Comparison of ENCODE assay signal across 9 mouse cellular contexts in genomic region chr19:9981621-9982020, GRCm38 (mm10). TPM values are rescaled to one million over a fixed set of nuclear protein-coding genes. Genes with fewer than 3 reads are reported as not detected.
DNase-seq lines count a peak whose midpoint lies in the region; ATAC-seq and TF ChIP-seq lines count a peak whose summit lies in the region.
"Had no signal": no experiment of that assay in that cellular context is flagged by ENCODE, and none has a peak within 500 bp of the region (broad histone marks: within the 10 kb centered on the region; RNA-seq: fewer than 3 reads in every experiment).

No protein-coding gene starts in this region.

- H3K9me3 ChIP-seq in megakaryocyte, embryonic 14.5 days, result no peaks in the 10 kb centered on the region
- no peaks in the 10 kb centered on the region for H3K9me3 ChIP-seq in limb, embryonic 14.5 days (ENCODE audit: control insufficient read depth, low read length)

- no peaks in the 10 kb centered on the region for H3K27me3 ChIP-seq in megakaryocyte, embryonic 14.5 days (replicated peaks)
- H3K27me3 ChIP-seq in limb, embryonic 14.5 days (ENCODE audit: control insufficient read depth, insufficient read depth, low read length), result no peaks in the 10 kb centered on the region
- H3K27me3 ChIP-seq in small intestine, adult 2 months (ENCODE audit: control insufficient read depth, insufficient read depth, low read length), result no peaks in the 10 kb centered on the region

- 64% methylated on average over 4 of the region's 4 CpGs for WGBS in limb, embryonic 14.5 days
- WGBS in small intestine, adult 2 months, result 33% methylated on average over 4 of the region's 4 CpGs

- H3K9ac ChIP-seq in limb, embryonic 14.5 days (ENCODE audit: low read depth, low read length, severe bottlenecking), result peak overlapping the region; percentile 86

- H3K4me2 ChIP-seq in limb, embryonic 14.5 days (replicated peaks; ENCODE audit: low read depth, low read length, severe bottlenecking), result peak overlapping the region; percentile 87

- TF ChIP-seq POLR2A in limb, embryonic 14.5 days (IDR thresholded peaks at IDR 0.05; ENCODE audit: borderline replicate concordance, extremely low read depth, insufficient read depth, insufficient read length), result no peak
- no peak for TF ChIP-seq POLR2A in small intestine, adult 2 months (IDR thresholded peaks at IDR 0.05; ENCODE audit: low read depth, low read length)

- H3K4me3 ChIP-seq in megakaryocyte, embryonic 14.5 days (replicated peaks), result peak overlapping the region; percentile 100
- peak overlapping the region; percentile 89; the same call in 1 of the 2 replicates for H3K4me3 ChIP-seq in limb, embryonic 14.5 days (replicated peaks; ENCODE audit: low read length)
- no peak overlapping the region; the same call in 1 of the 2 replicates for H3K4me3 ChIP-seq in small intestine, adult 2 months (ENCODE audit: low read depth, low read length)

- H3K36me3 ChIP-seq in megakaryocyte, embryonic 14.5 days (replicated peaks; ENCODE audit: low read length), result peaks cover 33% of the 10 kb centered on the region
- peaks cover 24% of the 10 kb centered on the region for H3K36me3 ChIP-seq in limb, embryonic 14.5 days (ENCODE audit: control insufficient read depth, insufficient read depth, low read length)
- H3K36me3 ChIP-seq in small intestine, adult 2 months (ENCODE audit: control insufficient read depth, insufficient read depth, low read length), result peaks cover 22% of the 10 kb centered on the region

- H3K4me1 ChIP-seq in megakaryocyte, embryonic 14.5 days, result peaks cover 83% of the 10 kb centered on the region
- peaks cover 17% of the 10 kb centered on the region for H3K4me1 ChIP-seq in limb, embryonic 14.5 days (ENCODE audit: control insufficient read depth, insufficient read depth, low read length)
- H3K4me1 ChIP-seq in small intestine, adult 2 months (ENCODE audit: control insufficient read depth, insufficient read depth, insufficient read length, low read length), result peaks cover 23% of the 10 kb centered on the region

- no peak for TF ChIP-seq CTCF in small intestine, adult 2 months (IDR thresholded peaks at IDR 0.05; ENCODE audit: extremely low read depth, insufficient read length, insufficient replicate concordance, low read depth, low read length)

- H3K27ac ChIP-seq in limb, embryonic 14.5 days (replicated peaks; ENCODE audit: low read depth, low read length), result peak overlapping the region; percentile 86
- peak overlapping the region; percentile 96 for H3K27ac ChIP-seq in small intestine, adult 2 months (ENCODE audit: insufficient read depth, low read depth, low read length)

- peak; percentile 17 to 30 for DNase-seq in cerebellum, adult 18-20 months
- no peak for DNase-seq in limb, embryonic 14.5 days (ENCODE audit: low spot score)
- DNase-seq in urinary bladder, adult 18-20 months (ENCODE audit: low spot score in 2 of 2), result no peak
- no peak for DNase-seq in lung, postnatal 36 days

- no peak for ATAC-seq in cerebellum, adult (ENCODE audit: insufficient number of reproducible peaks, low FRiP score, low TSS enrichment)
- ATAC-seq in megakaryocyte, adult 5-6 weeks (ENCODE audit: poor library complexity, severe bottlenecking), result no peak
- ATAC-seq in limb, embryonic 14.5 days (ENCODE audit: low FRiP score, low read depth), result no peak

RNA-seq across cellular contexts. Expression of gene Fth1, which starts 1.2 kb away (rescaled TPM):
- polyA plus RNA-seq in megakaryocyte, embryonic 14.5 days (2012; ENCODE audit: insufficient read depth, low replicate concordance), result 7,037 and 23,567 TPM in 2 replicates
- total RNA-seq in megakaryocyte, adult 5-6 weeks (2015), result 1,271 and 1,296 TPM in 2 replicates
- total RNA-seq in megakaryocyte, adult 5-6 weeks (2017), result 513 and 615 TPM in 2 replicates
- 663 and 670 TPM in 2 replicates for polyA plus RNA-seq in limb, embryonic 14.5 days (2012; rRNA removed)
- 1,538 and 1,580 TPM in 2 replicates for polyA plus RNA-seq in limb, embryonic 14.5 days (2014; fragmentation: Nextera tagmentation; extraction: Ambion mirVana)
- 9,432 and 18,582 TPM in 2 replicates for polyA plus RNA-seq in small intestine, adult 2 months (2012; rRNA removed)

RNA-seq across cellular contexts. Expression of gene Best1, which starts 19.8 kb away (rescaled TPM):
- polyA plus RNA-seq in megakaryocyte, embryonic 14.5 days (2012; ENCODE audit: insufficient read depth, low replicate concordance), result not detected in 2 replicates
- total RNA-seq in megakaryocyte, adult 5-6 weeks (2015), result not detected in 2 replicates
- total RNA-seq in megakaryocyte, adult 5-6 weeks (2017), result not detected in 2 replicates
- polyA plus RNA-seq in limb, embryonic 14.5 days (2012; rRNA removed), result 1.5 and 1.7 TPM in 2 replicates
- polyA plus RNA-seq in limb, embryonic 14.5 days (2014; fragmentation: Nextera tagmentation; extraction: Ambion mirVana), result 1.5 and 1.9 TPM in 2 replicates
- 0.09 and 0.18 TPM in 2 replicates for polyA plus RNA-seq in small intestine, adult 2 months (2012; rRNA removed)
- total RNA-seq: common myeloid progenitor, adult 5-6 weeks had no signal

RNA-seq across cellular contexts. Expression of gene Rab3il1, which starts 19.8 kb away (rescaled TPM):
- polyA plus RNA-seq in megakaryocyte, embryonic 14.5 days (2012; ENCODE audit: insufficient read depth, low replicate concordance), result 2.0 and 8.8 TPM in 2 replicates
- 3.1 and 5.6 TPM in 2 replicates for total RNA-seq in megakaryocyte, adult 5-6 weeks (2015)
- total RNA-seq in megakaryocyte, adult 5-6 weeks (2017), result 7.1 and 11.8 TPM in 2 replicates
- 36.1 and 42.8 TPM in 2 replicates for polyA plus RNA-seq in limb, embryonic 14.5 days (2012; rRNA removed)
- polyA plus RNA-seq in limb, embryonic 14.5 days (2014; fragmentation: Nextera tagmentation; extraction: Ambion mirVana), result 43.9 and 49.6 TPM in 2 replicates
- 4.1 and 4.3 TPM in 2 replicates for polyA plus RNA-seq in small intestine, adult 2 months (2012; rRNA removed)

RNA-seq across cellular contexts. Expression of gene Fads3, which starts 59.7 kb away (rescaled TPM):
- 3.6 and 19.1 TPM in 2 replicates for polyA plus RNA-seq in megakaryocyte, embryonic 14.5 days (2012; ENCODE audit: insufficient read depth, low replicate concordance)
- total RNA-seq in megakaryocyte, adult 5-6 weeks (2015), result 0.76 and 0.91 TPM in 2 replicates
- 1.8 and 1.9 TPM in 2 replicates for total RNA-seq in megakaryocyte, adult 5-6 weeks (2017)
- 40.8 and 57.7 TPM in 2 replicates for polyA plus RNA-seq in limb, embryonic 14.5 days (2012; rRNA removed)
- polyA plus RNA-seq in limb, embryonic 14.5 days (2014; fragmentation: Nextera tagmentation; extraction: Ambion mirVana), result 10.6 and 11.5 TPM in 2 replicates
- 7.6 and 18.9 TPM in 2 replicates for polyA plus RNA-seq in small intestine, adult 2 months (2012; rRNA removed)

Comparison
In these comparisons a context has a peak if more than half of its experiments do, and no peak if none do; other contexts are left out.
1. DNase-seq: peak in cerebellum, adult 18-20 months (2 of 2); none in limb, embryonic 14.5 days (single experiment), urinary bladder, adult 18-20 months (0 of 2) and lung, postnatal 36 days (single experiment).